In the genomic region with DNA sequence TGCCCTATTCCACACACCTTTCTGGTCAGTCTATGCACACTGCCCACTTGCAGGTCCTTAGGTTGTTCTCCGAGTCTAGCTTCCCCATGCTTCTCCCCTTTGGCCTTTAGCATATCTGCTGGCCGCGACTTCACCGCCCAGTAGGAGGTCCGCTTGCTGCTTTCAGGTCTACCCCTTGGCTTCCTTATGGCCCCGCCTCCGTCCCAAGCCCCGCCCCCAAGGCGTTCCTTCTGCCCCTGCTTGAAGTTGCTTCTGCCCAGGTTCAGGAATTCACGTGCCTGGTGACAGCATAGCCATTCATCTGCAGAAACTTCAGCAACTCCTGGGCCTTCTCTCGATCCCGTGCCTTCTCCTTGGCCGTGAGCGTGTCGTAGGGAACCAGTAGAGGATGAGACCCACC, we compare ENCODE assay signal across 9 mouse cellular contexts. TPM values are rescaled to one million over a fixed set of nuclear protein-coding genes. Genes with fewer than 3 reads are reported as not detected.
A peak's percentile ranks its signal among the peaks of the same experiment; 100 is the strongest.
DNase-seq lines count a peak whose midpoint lies in the region; TF ChIP-seq lines count a peak whose summit lies in the region.
"Had no signal": no experiment of that assay in that cellular context is flagged by ENCODE, and none has a peak within 500 bp of the region (broad histone marks: within the 10 kb centered on the region; RNA-seq: fewer than 3 reads in every experiment).

No protein-coding gene starts in this region.

- TF ChIP-seq EP300 in MEL (IDR thresholded peaks at IDR 0.05; ENCODE audit: low read depth in 1 of 2, low read length in 2 of 2), result no peak

- H3K36me3 ChIP-seq in heart, embryonic 10.5 days, result no peaks in the 10 kb centered on the region
- no peaks in the 10 kb centered on the region for H3K36me3 ChIP-seq in MEL (ENCODE audit: control insufficient read depth in 1 of 2, insufficient read depth in 2 of 2, low read length in 2 of 2)
- H3K36me3 ChIP-seq in kidney, adult 2 months (ENCODE audit: control insufficient read depth, insufficient read depth, low read length), result no peaks in the 10 kb centered on the region
- H3K36me3 ChIP-seq: hindbrain, embryonic 15.5 days had no signal

- 2% methylated on average over 15 of the region's 15 CpGs for WGBS in heart, embryonic 10.5 days
- 8% methylated on average over 15 of the region's 15 CpGs for WGBS in kidney, adult 2 months

- no peak overlapping the region for H3K9ac ChIP-seq in MEL (ENCODE audit: control insufficient read depth, low read depth, low read length, poor library complexity, severe bottlenecking)
- H3K9ac ChIP-seq: hindbrain, embryonic 15.5 days had no signal

- peak; percentile 82 for DNase-seq in heart, embryonic 10.5 days (ENCODE audit: low spot score)
- DNase-seq in heart, adult 18-20 months, result no peak
- peak; percentile 46 for DNase-seq in MEL (ENCODE audit: low read depth, low spot score)
- peak; percentile 57 for DNase-seq in kidney, adult 2 months
- peak; percentile 76 for DNase-seq in lung, postnatal 10 days
- no peak for DNase-seq in layer of hippocampus, adult 18-20 months (ENCODE audit: low spot score in 2 of 2)
- no peak for DNase-seq in cerebellum, postnatal 25 days
- no peak for DNase-seq in heart, postnatal 36 days

- H3K27ac ChIP-seq in heart, embryonic 10.5 days, result no peak overlapping the region
- no peak overlapping the region for H3K27ac ChIP-seq in MEL (ENCODE audit: control insufficient read depth, low read depth, low read length)
- no peak overlapping the region for H3K27ac ChIP-seq in kidney, adult 2 months (ENCODE audit: insufficient read depth, low read depth, low read length)
- H3K27ac ChIP-seq: hindbrain, embryonic 15.5 days had no signal

- H3K27me3 ChIP-seq in heart, embryonic 10.5 days (ENCODE audit: insufficient read depth, poor library complexity, severe bottlenecking), result peaks cover 69% of the 10 kb centered on the region
- no peaks in the 10 kb centered on the region for H3K27me3 ChIP-seq in MEL (ENCODE audit: control insufficient read depth in 1 of 2, insufficient read depth in 2 of 2, low read length in 2 of 2)
- no peaks in the 10 kb centered on the region for H3K27me3 ChIP-seq in kidney, adult 2 months (replicated peaks; ENCODE audit: control insufficient read depth, insufficient read depth, low read length)

- TF ChIP-seq CTCF in MEL (IDR thresholded peaks at IDR 0.05 in 2 of 3, conservative IDR thresholded peaks at IDR 0.05 in 1 of 3; ENCODE audit: control insufficient read depth in 1 of 3, insufficient read depth in 1 of 3, low read depth in 2 of 3, low read length in 3 of 3, poor library complexity in 1 of 3, severe bottlenecking in 1 of 3), result no peak
- no peak for TF ChIP-seq CTCF in kidney, adult 2 months (conservative IDR thresholded peaks at IDR 0.05; ENCODE audit: insufficient read depth, insufficient read length, low read depth, low read length)

- intact Hi-C loops in heart, postnatal 36 days (cut with DNase I), result no loop called here

- no peak for TF ChIP-seq POLR2A in MEL (IDR thresholded peaks at IDR 0.05; ENCODE audit: control insufficient read depth in 1 of 2, insufficient read depth in 1 of 2, low read depth in 1 of 2, low read length in 2 of 2, poor library complexity in 1 of 2)
- no peak for TF ChIP-seq POLR2A in kidney, adult 2 months (IDR thresholded peaks at IDR 0.05; ENCODE audit: low read depth, low read length)

- H3K4me3 ChIP-seq in heart, embryonic 10.5 days, result peak overlapping the region; percentile 7; the same call in 1 of the 2 replicates
- H3K4me3 ChIP-seq in MEL (ENCODE audit: control insufficient read depth in 1 of 2, insufficient read depth in 1 of 2, low read depth in 2 of 2, low read length in 2 of 2), result no peak overlapping the region
- H3K4me3 ChIP-seq in kidney, adult 2 months (ENCODE audit: insufficient read depth, low read depth, low read length), result no peak overlapping the region
- H3K4me3 ChIP-seq: hindbrain, embryonic 15.5 days had no signal

- H3K79me2 ChIP-seq in MEL (ENCODE audit: control insufficient read depth, insufficient read depth, low read length, poor library complexity), result no peaks in the 10 kb centered on the region

- no peak for TF ChIP-seq RAD21 in MEL (IDR thresholded peaks at IDR 0.05; ENCODE audit: low read depth, low read length)

- H3K4me1 ChIP-seq in heart, embryonic 10.5 days, result peaks cover 16% of the 10 kb centered on the region
- peaks cover 0 to 6% of the 10 kb centered on the region in 2 experiments; a peak in 1 of 4 replicates for H3K4me1 ChIP-seq in MEL (ENCODE audit: control insufficient read depth in 1 of 2, insufficient read depth in 2 of 2, low read length in 2 of 2)
- no peaks in the 10 kb centered on the region for H3K4me1 ChIP-seq in kidney, adult 2 months (ENCODE audit: control insufficient read depth, insufficient read depth, low read length)

- no peaks in the 10 kb centered on the region for H3K9me3 ChIP-seq in heart, embryonic 10.5 days
- H3K9me3 ChIP-seq in MEL (replicated peaks; ENCODE audit: insufficient read depth, low read length), result no peaks in the 10 kb centered on the region
- H3K9me3 ChIP-seq: hindbrain, embryonic 15.5 days had no signal

TF ChIP-seq in MEL, 35 proteins besides CTCF, POLR2A, EP300 and RAD21:
- no peak for TF ChIP-seq SIN3A (IDR thresholded peaks at IDR 0.05; ENCODE audit: low read length)
- TF ChIP-seq POLR2AphosphoS2 (IDR thresholded peaks at IDR 0.05; ENCODE audit: low read length), result no peak
- no peak for TF ChIP-seq UBTF (IDR thresholded peaks at IDR 0.05; ENCODE audit: borderline replicate concordance, insufficient read depth, low read depth, low read length)
- TF ChIP-seq NRF1 (IDR thresholded peaks at IDR 0.05; ENCODE audit: insufficient read depth, low read depth, low read length, poor library complexity, severe bottlenecking), result no peak
- no peak for TF ChIP-seq TBP (IDR thresholded peaks at IDR 0.05; ENCODE audit: low read depth, low read length)
- TF ChIP-seq ZC3H11A (IDR thresholded peaks at IDR 0.05; ENCODE audit: low read depth, low read length), result no peak
- TF ChIP-seq KAT2A (conservative IDR thresholded peaks at IDR 0.05; ENCODE audit: low read depth, low read length), result no peak
- no peak for TF ChIP-seq ZKSCAN1 (IDR thresholded peaks at IDR 0.05; ENCODE audit: low read depth, low read length)
- TF ChIP-seq POLR2AphosphoS5 (IDR thresholded peaks at IDR 0.05; ENCODE audit: borderline replicate concordance, low read depth, low read length), result no peak
- no peak for TF ChIP-seq CHD2 (IDR thresholded peaks at IDR 0.05; ENCODE audit: low read length)
- TF ChIP-seq RCOR1 (IDR thresholded peaks at IDR 0.05; ENCODE audit: low read depth, low read length), result no peak

RNA-seq across cellular contexts. Expression of a gene that starts 57.2 kb away (rescaled TPM):
- polyA plus RNA-seq in heart, embryonic 10.5 days (2016; fragmentation: Nextera tagmentation; extraction: Ambion mirVana), result 0.20 and 0.73 TPM in 2 replicates
- total RNA-seq in heart, adult 18-20 months (2021), result under 1 TPM; 0.07 to 0.13 TPM
- 0.16 and 0.27 TPM in 2 replicates for total RNA-seq in MEL (2012; rRNA removed)
- polyA plus RNA-seq in MEL (2012; ENCODE audit: insufficient read depth in 1 of 2, insufficient read length in 2 of 2, low read depth in 1 of 2, low replicate concordance in 2 of 2, missing spikeins in 1 of 2), result under 1 TPM in 1 of 2 experiments, not detected in 1; 0.54 TPM
- 0.01 and 3.0 TPM in 2 replicates for polyA plus RNA-seq in kidney, adult 2 months (2012; rRNA removed)
- 10 to 100 TPM; 15.3 to 15.5 TPM for total RNA-seq in layer of hippocampus, adult 18-20 months (2021)
- under 1 TPM; 0.03 to 0.08 TPM for total RNA-seq in heart, postnatal 36 days (2021)

Comparison
In these comparisons a context has a peak if more than half of its experiments do, and no peak if none do; other contexts are left out.
1. DNase-seq: peak in heart, embryonic 10.5 days (single experiment), MEL (single experiment), kidney, adult 2 months (single experiment) and lung, postnatal 10 days (single experiment); none in heart, adult 18-20 months (0 of 2), layer of hippocampus, adult 18-20 months (0 of 2), cerebellum, postnatal 25 days (0 of 2) and heart, postnatal 36 days (0 of 2).
2. RNA of a gene that starts 57.2 kb away (total RNA-seq): 15.3 to 15.5 TPM in layer of hippocampus, adult 18-20 months; 0.16 to 0.27 TPM in MEL, 0.07 to 0.13 TPM in heart, adult 18-20 months and 0.03 to 0.08 TPM in heart, postnatal 36 days; every median in the first group is over 10 times any median in the second.